Mouse (Mus musculus): ENCODE measurements around the gene Card19. TPM values are rescaled to one million over a fixed set of nuclear protein-coding genes. Genes with fewer than 3 reads are reported as not detected.

Card19 gene
- polyA plus RNA-seq, 1 experiment from 2014 or later, result 19.7 TPM

GRCm38 (mm10) chr13:49163645-49164044, 52.2 kb downstream of the Card19 start:
- no peak overlapping the region for H3K27ac ChIP-seq (ENCODE audit: low read depth, low read length)
- H3K4me2 ChIP-seq (ENCODE audit: low read depth), result no peak overlapping the region
- ATAC-seq (ENCODE audit: insufficient read depth, low FRiP score, low TSS enrichment) (no peak), DNase-seq (ENCODE audit: low spot score) (no peak)
- no peaks in the 10 kb centered on the region for H3K9me3 ChIP-seq (ENCODE audit: control insufficient read depth, low read length)
- no peaks in the 10 kb centered on the region for H3K36me3 ChIP-seq (ENCODE audit: control insufficient read depth, insufficient read depth, low read length)
- H3K4me1 ChIP-seq (ENCODE audit: control insufficient read depth, insufficient read depth, low read length), result no peaks in the 10 kb centered on the region
- no peak overlapping the region for H3K9ac ChIP-seq (ENCODE audit: low read length)
- H3K27me3 ChIP-seq (ENCODE audit: control insufficient read depth, insufficient read depth, low read length), result no peaks in the 10 kb centered on the region
- WGBS, result 80% methylated on average over 7 of the region's 7 CpGs
- no peak overlapping the region for H3K4me3 ChIP-seq (ENCODE audit: low read depth, low read length)

- no peak for DNase-seq (ENCODE audit: low spot score)
- no peaks in the 10 kb centered on the region for H3K9me3 ChIP-seq (ENCODE audit: control insufficient read depth, low read length)
- H3K4me3 ChIP-seq (ENCODE audit: low read depth, low read length), result no peak overlapping the region
- no peak overlapping the region for H3K9ac ChIP-seq (ENCODE audit: low read length)
- H3K4me2 ChIP-seq (ENCODE audit: low read depth), result no peak overlapping the region
- ATAC-seq (ENCODE audit: insufficient read depth, low FRiP score, low TSS enrichment), result no peak
- H3K27ac ChIP-seq (ENCODE audit: low read depth, low read length), result no peak overlapping the region
- 89% methylated on average over 4 of the region's 4 CpGs for WGBS
- no peaks in the 10 kb centered on the region for H3K36me3 ChIP-seq (ENCODE audit: control insufficient read depth, insufficient read depth, low read length)
- H3K4me1 ChIP-seq (ENCODE audit: control insufficient read depth, insufficient read depth, low read length), result no peaks in the 10 kb centered on the region
- no peaks in the 10 kb centered on the region for H3K27me3 ChIP-seq (ENCODE audit: control insufficient read depth, insufficient read depth, low read length)
These were observed 53.1 kb downstream of the Card19 start for GRCm38 (mm10) chr13:49162722-49163121.

GRCm38 (mm10) chr13:49161236-49161635, 54.6 kb downstream of the Card19 start:
- no peak overlapping the region for H3K4me3 ChIP-seq (ENCODE audit: low read depth, low read length)
- no peak overlapping the region for H3K27ac ChIP-seq (ENCODE audit: low read depth, low read length)
- no peak overlapping the region for H3K9ac ChIP-seq (ENCODE audit: low read length)
- no peaks in the 10 kb centered on the region for H3K4me1 ChIP-seq (ENCODE audit: control insufficient read depth, insufficient read depth, low read length)
- no peaks in the 10 kb centered on the region for H3K27me3 ChIP-seq (ENCODE audit: control insufficient read depth, insufficient read depth, low read length)
- no peaks in the 10 kb centered on the region for H3K9me3 ChIP-seq (ENCODE audit: control insufficient read depth, low read length)
- no peak for ATAC-seq (ENCODE audit: insufficient read depth, low FRiP score, low TSS enrichment)
- WGBS, result 59% methylated on average over 2 of the region's 2 CpGs
- no peaks in the 10 kb centered on the region for H3K36me3 ChIP-seq (ENCODE audit: control insufficient read depth, insufficient read depth, low read length)
- H3K4me2 ChIP-seq (ENCODE audit: low read depth), result no peak overlapping the region
- no peak for DNase-seq (ENCODE audit: low spot score)

- Histone ChIP-seq H3K27me3 (ENCODE audit: control insufficient read depth, insufficient read depth, low read length) (no peaks in the 10 kb centered on the region), H3K4me2 (ENCODE audit: low read depth) (no peak overlapping the region), H3K4me3 (ENCODE audit: low read depth, low read length) (no peak overlapping the region), H3K27ac (ENCODE audit: low read depth, low read length) (no peak overlapping the region), H3K9ac (ENCODE audit: low read length) (no peak overlapping the region), H3K36me3 (ENCODE audit: control insufficient read depth, insufficient read depth, low read length) (no peaks in the 10 kb centered on the region), H3K4me1 (ENCODE audit: control insufficient read depth, insufficient read depth, low read length) (no peaks in the 10 kb centered on the region), H3K9me3 (ENCODE audit: control insufficient read depth, low read length) (no peaks in the 10 kb centered on the region)
- no peak for ATAC-seq (ENCODE audit: insufficient read depth, low FRiP score, low TSS enrichment)
- DNase-seq (ENCODE audit: low spot score), result no peak
- 78% methylated on average over 10 of the region's 10 CpGs for WGBS
These were observed 57.7 kb downstream of the Card19 start for GRCm38 (mm10) chr13:49158040-49158713.

- DNase-seq (ENCODE audit: low spot score) (no peak), ATAC-seq (ENCODE audit: insufficient read depth, low FRiP score, low TSS enrichment) (no peak)
- Histone ChIP-seq H3K4me2 (ENCODE audit: low read depth) (no peak overlapping the region), H3K4me1 (ENCODE audit: control insufficient read depth, insufficient read depth, low read length) (no peaks in the 10 kb centered on the region), H3K9me3 (ENCODE audit: control insufficient read depth, low read length) (no peaks in the 10 kb centered on the region), H3K9ac (ENCODE audit: low read length) (no peak overlapping the region), H3K27me3 (ENCODE audit: control insufficient read depth, insufficient read depth, low read length) (no peaks in the 10 kb centered on the region), H3K27ac (ENCODE audit: low read depth, low read length) (no peak overlapping the region), H3K4me3 (ENCODE audit: low read depth, low read length) (no peak overlapping the region), H3K36me3 (ENCODE audit: control insufficient read depth, insufficient read depth, low read length) (no peaks in the 10 kb centered on the region)
- 74% methylated on average over 4 of the region's 4 CpGs for WGBS
These were observed 59.2 kb downstream of the Card19 start for GRCm38 (mm10) chr13:49156645-49157044.

GRCm38 (mm10) chr13:49154621-49155020, 61.2 kb downstream of the Card19 start:
- Histone ChIP-seq H3K27ac (ENCODE audit: low read depth, low read length) (no peak overlapping the region), H3K27me3 (ENCODE audit: control insufficient read depth, insufficient read depth, low read length) (no peaks in the 10 kb centered on the region), H3K9me3 (ENCODE audit: control insufficient read depth, low read length) (no peaks in the 10 kb centered on the region), H3K36me3 (ENCODE audit: control insufficient read depth, insufficient read depth, low read length) (no peaks in the 10 kb centered on the region), H3K4me3 (ENCODE audit: low read depth, low read length) (no peak overlapping the region), H3K4me2 (ENCODE audit: low read depth) (no peak overlapping the region), H3K4me1 (ENCODE audit: control insufficient read depth, insufficient read depth, low read length) (no peaks in the 10 kb centered on the region), H3K9ac (ENCODE audit: low read length) (no peak overlapping the region)
- 73% methylated on average over 7 of the region's 7 CpGs for whole genome bisulfite sequencing
- DNase-seq (ENCODE audit: low spot score) (no peak), ATAC-seq (ENCODE audit: insufficient read depth, low FRiP score, low TSS enrichment) (no peak)

- WGBS, result 74% methylated on average over 10 of the region's 10 CpGs
- H3K27ac ChIP-seq (ENCODE audit: low read depth, low read length), result no peak overlapping the region
These were observed 61.8 kb downstream of the Card19 start for GRCm38 (mm10) chr13:49154028-49154427.

More at GRCm38 (mm10) chr13:49154028-49154427, 61.8 kb downstream of the Card19 start:
- Histone ChIP-seq H3K9ac (ENCODE audit: low read length) (no peak overlapping the region), H3K4me1 (ENCODE audit: control insufficient read depth, insufficient read depth, low read length) (no peaks in the 10 kb centered on the region), H3K4me2 (ENCODE audit: low read depth) (no peak overlapping the region), H3K9me3 (ENCODE audit: control insufficient read depth, low read length) (no peaks in the 10 kb centered on the region), H3K27me3 (ENCODE audit: control insufficient read depth, insufficient read depth, low read length) (no peaks in the 10 kb centered on the region), H3K36me3 (ENCODE audit: control insufficient read depth, insufficient read depth, low read length) (no peaks in the 10 kb centered on the region), H3K4me3 (ENCODE audit: low read depth, low read length) (no peak overlapping the region)
- no peak for DNase-seq (ENCODE audit: low spot score)
- ATAC-seq (ENCODE audit: insufficient read depth, low FRiP score, low TSS enrichment), result no peak

Other genes starting within 250 kb of the Card19 start
- 18.6 and 18.9 TPM in 2 replicates for gene Fam120a, start 248.0 kb downstream of the Card19 start, polyA plus RNA-seq (2014; fragmentation: Nextera tagmentation; extraction: Ambion mirVana)
- gene Wnk2, start 68.0 kb downstream of the Card19 start, polyA plus RNA-seq (2014; fragmentation: Nextera tagmentation; extraction: Ambion mirVana), result 9.5 and 10.7 TPM in 2 replicates
- 20.4 TPM in 2 replicates for gene Ninj1, start 28.6 kb downstream of the Card19 start, polyA plus RNA-seq (2014; fragmentation: Nextera tagmentation; extraction: Ambion mirVana)
- 1.1 and 1.2 TPM in 2 replicates for gene Susd3, start 32.7 kb upstream of the Card19 start, polyA plus RNA-seq (2014; fragmentation: Nextera tagmentation; extraction: Ambion mirVana)
- gene Fgd3, start 104.3 kb upstream of the Card19 start, polyA plus RNA-seq (2014; fragmentation: Nextera tagmentation; extraction: Ambion mirVana), result 1.1 and 1.2 TPM in 2 replicates
- 37.1 and 37.4 TPM in 2 replicates for gene Bicd2, start 125.5 kb upstream of the Card19 start, polyA plus RNA-seq (2014; fragmentation: Nextera tagmentation; extraction: Ambion mirVana)
- 16.2 and 19.7 TPM in 2 replicates for gene Ippk, start 205.2 kb upstream of the Card19 start, polyA plus RNA-seq (2014; fragmentation: Nextera tagmentation; extraction: Ambion mirVana)

Measured in neural tube, embryonic 11.5 days (tissue).